Mouse (Mus musculus) urinary bladder, postnatal 4 days (tissue): ENCODE measurements at regions not wholly inside any gene's neighbourhood (a gene's known extent, or its start where the extent isn't known, plus 50 kb on each side); places are given as distances from the start of the nearest gene placed in this dataset.
A peak's percentile ranks its signal among the peaks of the same experiment; 100 is the strongest.

Experiments
- DNase-seq, 2 experiments: peaks; one replicate each; pipeline ENCODE4 v3.0.0; 2021 to 2022; ENCODE audit warnings: low spot score in 2 of 2

- no peak for DNase-seq
Measured at GRCm38 (mm10) chr7:125393228-125393627, 51.2 kb upstream of the Kdm8 start.

- DNase-seq = peak; percentile 89 to 98
Measured at GRCm38 (mm10) chr7:125393654-125394346, 50.7 kb upstream of the Kdm8 start.
